17 mouse cellular contexts compared by ENCODE assay signal in the genomic region with DNA sequence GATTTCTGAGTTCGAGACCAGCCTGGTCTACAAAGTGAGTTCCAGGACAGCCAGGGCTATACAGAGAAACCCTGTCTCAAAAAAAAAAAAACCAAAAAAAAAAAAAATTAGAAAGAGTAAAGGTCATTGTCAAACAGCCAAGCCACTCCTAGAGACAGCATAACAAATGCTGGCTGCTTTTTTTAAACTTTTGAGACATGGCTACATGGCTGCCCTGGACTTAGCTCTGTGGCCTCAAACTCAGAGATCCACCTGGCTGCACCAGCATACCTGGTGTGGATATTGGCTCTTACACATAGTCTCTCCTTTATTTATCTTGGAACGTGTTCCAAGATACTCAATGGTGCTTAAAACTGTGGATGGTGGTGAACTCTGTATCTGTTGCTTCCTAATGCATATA. TPM values are rescaled to one million over a fixed set of nuclear protein-coding genes. Genes with fewer than 3 reads are reported as not detected.
A peak's percentile ranks its signal among the peaks of the same experiment; 100 is the strongest.
DNase-seq lines count a peak whose midpoint lies in the region.
"Had no signal": no experiment of that assay in that cellular context is flagged by ENCODE, and none has a peak within 500 bp of the region (broad histone marks: within the 10 kb centered on the region; RNA-seq: fewer than 3 reads in every experiment).

No protein-coding gene starts in this region.

- no peak overlapping the region for H3K4me3 ChIP-seq in brown adipose tissue, adult 24 weeks (ENCODE audit: insufficient read depth, low read depth, low read length)
- H3K4me3 ChIP-seq: embryonic facial prominence, embryonic 13.5 days; forebrain, embryonic 13.5 days; heart, adult 2 months; heart, embryonic 15.5 days; hindbrain, embryonic 13.5 days had no signal

- peaks cover 8% of the 10 kb centered on the region for H3K4me1 ChIP-seq in brown adipose tissue, adult 24 weeks (ENCODE audit: control insufficient read depth, insufficient read depth, insufficient read length, low read length)
- H3K4me1 ChIP-seq: embryonic facial prominence, embryonic 13.5 days; forebrain, embryonic 13.5 days; heart, embryonic 15.5 days; hindbrain, embryonic 13.5 days had no signal

- H3K27ac ChIP-seq in brown adipose tissue, adult 24 weeks (replicated peaks; ENCODE audit: low read depth, low read length): peak overlapping the region; percentile 51; the same call in 1 of the 2 replicates
- H3K27ac ChIP-seq: embryonic facial prominence, embryonic 13.5 days; heart, adult 2 months; heart, embryonic 15.5 days; hindbrain, embryonic 13.5 days had no signal

- WGBS in large intestine, adult 2 months: 47% methylated on average over 2 of the region's 2 CpGs

- DNase-seq in kidney, adult 8-10 months: peak; percentile 41 to 72
- DNase-seq in kidney, postnatal 10 days: no peak
- DNase-seq in adipocyte (ENCODE audit: low spot score): peak; percentile 64
- DNase-seq in large intestine, adult 2 months (ENCODE audit: low read depth, low spot score): peak; percentile 13
- no peak for DNase-seq in cerebellum, adult 11 months
- DNase-seq: adrenal gland, adult 8-10 months; cerebellum, adult 18-20 months; cerebellum, adult 9-11 months; cerebellum, postnatal 36 days; gastrocnemius, postnatal 14 days; heart, adult 2 months; heart, postnatal 14 days had no signal

RNA-seq across cellular contexts. Expression of a gene that starts 20.7 kb away (rescaled TPM):
- polyA plus RNA-seq in brown adipose tissue, adult 24 weeks (2012; ENCODE audit: insufficient read depth, insufficient read length, missing spikeins): 18.6 and 26.2 TPM in 2 replicates
- polyA plus RNA-seq in large intestine, adult 2 months (2012; rRNA removed): 15.7 and 16.6 TPM in 2 replicates

RNA-seq across cellular contexts. Expression of a gene that starts 46.1 kb away (rescaled TPM):
- polyA plus RNA-seq in brown adipose tissue, adult 24 weeks (2012; ENCODE audit: insufficient read depth, insufficient read length, missing spikeins): not detected in 2 replicates
- 0.31 and 0.89 TPM in 2 replicates for polyA plus RNA-seq in large intestine, adult 2 months (2012; rRNA removed)

Comparison
In these comparisons a context has a peak if more than half of its experiments do, and no peak if none do; other contexts are left out.
1. DNase-seq: peak in kidney, adult 8-10 months (2 of 2), adipocyte (single experiment) and large intestine, adult 2 months (single experiment); none in kidney, postnatal 10 days (single experiment) and cerebellum, adult 11 months (single experiment).